Mouse (Mus musculus) lung, postnatal 14 days (tissue): Measurements from ENCODE around the gene Dock9.
A peak's percentile ranks its signal among the peaks of the same experiment; 100 is the strongest.

Experiments
- DNase-seq: peaks from one replicate; pipeline ENCODE4 v3.0.0; 2021

Gene Dock9

DNA sequence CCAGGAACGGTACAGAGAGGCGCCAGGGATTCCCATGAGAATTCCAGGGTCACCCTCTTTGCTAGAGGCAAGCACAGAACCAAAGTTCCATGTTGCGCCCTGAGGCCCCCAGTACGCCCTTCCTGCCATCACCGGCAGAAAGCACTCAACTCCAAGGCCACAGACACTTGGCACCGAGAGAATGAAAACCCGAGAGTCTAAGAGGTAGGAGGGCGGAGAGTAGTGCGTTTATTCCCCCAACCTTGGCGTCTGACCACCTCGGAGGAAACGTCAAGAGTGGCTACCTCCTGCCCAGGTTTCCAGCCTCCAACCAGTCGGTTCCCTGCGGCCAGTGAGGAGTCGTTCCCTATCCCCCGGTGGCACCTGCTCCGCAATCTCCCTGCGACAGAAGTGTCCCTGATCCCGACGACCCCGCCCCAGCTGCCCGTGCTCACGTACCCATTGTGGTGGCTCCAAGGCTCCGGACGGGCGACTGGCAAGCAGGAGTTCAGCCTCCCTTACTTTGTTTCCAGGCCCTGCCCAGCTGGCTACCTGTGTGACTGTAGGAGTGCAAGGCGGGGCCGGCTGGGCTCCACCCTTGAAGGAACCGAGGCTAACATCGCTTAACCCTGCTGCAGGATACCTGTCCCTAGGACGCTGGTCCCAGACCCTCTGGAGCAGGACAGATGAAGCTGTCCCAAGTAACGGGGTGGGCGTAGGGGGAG lies 292.7 kb downstream of the Dock9 start, which contains the start of gene Slc15a1:
Gene Slc15a1, minus strand, starts transcription at position 472 of the 704 bp plus-strand sequence.
- peak; percentile 10 for DNase-seq

DNA sequence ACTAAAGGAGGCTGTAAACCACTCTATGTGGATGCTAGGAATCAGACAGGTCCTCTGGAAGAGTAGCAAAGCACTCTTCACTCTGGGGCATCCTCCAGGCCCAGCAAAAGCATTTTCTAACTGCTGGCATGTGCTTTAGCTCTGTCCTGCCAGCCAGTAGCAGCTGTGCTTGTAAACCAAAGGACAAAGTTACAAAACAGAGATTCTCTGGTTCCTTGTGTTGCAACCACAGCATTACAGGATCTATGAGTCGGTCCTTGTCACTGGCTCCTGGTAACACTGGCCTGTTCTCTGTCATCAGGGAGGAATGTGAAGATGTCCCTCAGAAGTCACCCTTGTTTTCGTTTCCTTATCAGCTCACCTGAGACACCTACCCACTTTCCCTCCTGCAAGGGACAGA lies 297.1 kb downstream of the Dock9 start:
- no peak for DNase-seq

DNA sequence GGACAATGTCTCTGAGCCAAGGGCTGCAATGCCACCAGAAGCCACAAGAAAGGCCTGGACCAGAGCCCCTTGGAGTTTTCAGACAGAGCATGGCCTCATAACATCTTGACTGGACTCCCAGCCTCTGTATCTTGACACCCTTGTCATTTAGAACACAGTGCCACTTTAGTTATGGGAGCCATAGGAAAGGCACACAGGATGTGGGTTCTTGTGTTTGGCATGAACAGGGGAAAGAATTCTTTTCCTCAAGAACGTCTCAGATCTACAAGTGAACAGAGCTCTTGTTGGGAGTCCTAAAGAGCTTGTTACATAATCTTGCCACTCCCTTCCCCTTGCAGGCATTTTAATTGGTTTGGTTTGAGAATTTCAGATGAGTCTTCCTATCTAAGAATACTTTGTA lies 297.9 kb downstream of the Dock9 start:
- no peak for DNase-seq

DNA sequence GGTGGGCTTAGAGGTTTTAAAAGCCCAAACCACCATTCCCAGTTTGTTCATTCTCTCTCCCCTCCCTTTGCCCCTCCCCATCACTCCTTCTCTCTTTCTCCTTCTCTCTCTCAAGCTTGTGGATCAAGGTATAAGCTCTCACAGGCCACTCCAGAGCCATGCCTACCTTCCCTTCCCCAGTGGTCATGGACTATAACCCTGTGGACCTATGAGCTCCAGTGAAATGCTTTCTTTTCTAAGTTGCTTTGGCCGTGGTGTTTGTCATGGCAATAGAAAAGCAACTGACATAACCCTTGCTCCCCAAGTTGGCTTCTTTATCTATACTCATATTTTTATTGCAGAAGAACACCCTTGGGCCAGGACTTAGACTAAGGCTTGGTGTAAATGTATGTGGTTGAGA lies 299.8 kb downstream of the Dock9 start:
- no peak for DNase-seq

DNA sequence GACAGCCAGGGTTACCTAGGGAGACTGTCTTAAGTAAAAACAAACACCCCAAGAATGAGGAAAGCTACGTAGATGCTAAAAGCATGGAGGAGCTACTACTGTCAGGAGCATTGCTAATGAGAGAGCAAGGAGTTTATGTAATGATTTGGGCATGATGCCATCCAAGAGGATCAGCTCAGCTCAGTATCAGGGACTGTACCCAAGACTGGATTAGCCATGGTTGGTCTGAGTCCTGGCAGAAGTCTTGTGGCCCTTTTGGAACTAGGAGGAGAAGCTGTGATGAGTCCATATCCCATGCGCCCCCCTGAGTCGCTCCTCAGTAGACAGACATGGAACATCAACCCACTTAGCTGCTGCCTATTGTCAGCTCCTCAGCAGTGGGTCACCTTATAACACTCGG lies 301.9 kb downstream of the Dock9 start:
- no peak for DNase-seq

DNA sequence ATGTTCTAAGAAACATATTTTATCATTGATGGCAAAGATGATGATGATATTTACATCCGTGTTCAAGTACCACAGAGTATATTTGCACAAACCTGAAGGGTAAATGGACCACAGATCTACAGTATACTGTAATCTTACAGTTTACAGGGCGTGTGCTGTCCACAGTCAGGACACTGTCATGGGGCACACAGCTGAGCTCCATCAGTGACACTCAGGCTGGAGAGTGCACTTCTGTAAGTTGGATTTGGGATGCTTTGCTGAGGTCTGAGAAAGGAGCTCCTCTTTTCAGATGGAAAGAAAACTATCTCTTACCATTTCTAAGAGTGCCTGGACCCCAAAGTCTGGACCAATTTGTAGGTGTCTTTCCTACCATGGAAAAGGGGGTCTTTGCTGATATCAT lies 302.5 kb downstream of the Dock9 start:
- DNase-seq = peak; percentile 55

DNA sequence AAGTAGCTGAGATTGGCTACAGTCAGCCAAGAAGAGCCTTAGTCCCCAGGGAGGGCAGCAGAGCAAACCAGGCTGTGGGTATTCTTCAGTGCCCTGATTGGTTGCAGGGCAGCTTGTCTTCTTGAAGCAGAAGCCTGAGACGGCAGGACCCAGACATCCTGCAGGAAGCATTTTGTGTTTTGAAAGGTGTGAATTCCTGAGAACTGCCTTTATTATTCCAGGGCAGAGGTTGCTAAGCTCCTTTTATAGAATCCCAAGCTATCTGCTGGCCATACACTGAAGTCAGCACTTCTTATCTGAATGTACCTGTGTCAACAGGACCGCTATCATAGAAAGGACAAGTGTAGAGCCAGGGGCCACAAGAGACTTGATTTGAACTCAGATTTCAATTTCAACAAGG lies 303.4 kb downstream of the Dock9 start:
- DNase-seq = no peak

DNA sequence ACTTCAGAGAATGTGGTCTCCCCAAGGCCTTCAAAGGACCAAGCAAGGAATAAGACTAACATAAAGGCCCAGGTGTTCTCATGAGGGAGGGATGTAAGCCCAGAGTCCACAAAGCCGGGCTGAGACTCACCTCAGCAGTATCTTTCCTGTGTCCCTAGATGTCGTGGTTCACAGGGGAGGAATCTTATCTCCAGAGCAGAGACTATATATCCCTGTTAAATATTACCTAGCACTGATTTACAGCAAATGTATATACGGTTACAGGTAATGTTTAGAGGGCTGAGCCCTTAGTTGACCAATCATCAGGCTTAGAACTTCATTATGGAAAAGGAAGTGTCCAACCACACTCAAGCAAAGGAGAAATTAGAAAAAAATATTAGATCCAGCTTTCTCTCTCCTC lies 303.9 kb downstream of the Dock9 start:
- DNase-seq = no peak

DNA sequence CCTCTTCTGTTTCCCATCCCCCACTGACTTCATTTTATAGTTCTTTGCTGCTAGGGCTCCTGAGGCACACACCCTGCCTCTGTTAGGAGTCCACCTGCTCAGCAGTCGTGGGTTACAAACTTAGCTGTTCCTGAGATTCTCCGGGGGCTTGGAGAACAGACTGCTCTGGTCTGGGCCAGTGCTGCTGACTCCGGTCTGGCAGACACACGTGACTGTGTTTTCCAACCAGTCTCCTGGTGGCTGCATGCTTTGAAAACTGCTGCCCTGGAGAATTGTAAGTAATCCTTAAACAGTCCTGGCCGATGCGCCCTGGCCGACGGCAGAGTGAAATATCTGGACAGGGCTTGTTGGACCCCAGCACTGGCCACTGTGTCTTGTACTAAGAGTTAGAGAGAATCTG lies 305.3 kb downstream of the Dock9 start:
- DNase-seq = no peak
